Mouse (Mus musculus): ENCODE measurements around the gene Itpr1.

The Itpr1 gene

DNA sequence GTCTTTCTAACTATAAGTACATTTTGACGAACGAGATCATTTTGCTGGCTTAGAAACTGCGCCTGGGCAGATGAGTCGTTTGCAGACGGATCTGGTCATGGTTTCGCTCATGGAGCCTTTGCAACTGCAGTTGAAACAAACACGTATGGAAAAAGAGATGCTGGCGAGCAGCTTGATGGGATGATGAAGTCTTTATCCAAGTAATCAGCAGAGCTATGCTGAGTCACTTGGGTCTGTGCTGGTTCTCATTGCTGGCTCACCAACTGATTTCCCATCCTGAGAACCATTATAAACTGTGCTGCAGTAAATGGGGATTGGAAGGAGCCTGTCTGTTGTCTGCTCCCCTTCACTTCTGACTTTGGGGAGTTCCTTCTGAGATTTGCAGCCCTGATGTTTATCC lies 31.7 kb downstream of the Itpr1 start:
- no peak for DNase-seq (ENCODE audit: low spot score)

DNA sequence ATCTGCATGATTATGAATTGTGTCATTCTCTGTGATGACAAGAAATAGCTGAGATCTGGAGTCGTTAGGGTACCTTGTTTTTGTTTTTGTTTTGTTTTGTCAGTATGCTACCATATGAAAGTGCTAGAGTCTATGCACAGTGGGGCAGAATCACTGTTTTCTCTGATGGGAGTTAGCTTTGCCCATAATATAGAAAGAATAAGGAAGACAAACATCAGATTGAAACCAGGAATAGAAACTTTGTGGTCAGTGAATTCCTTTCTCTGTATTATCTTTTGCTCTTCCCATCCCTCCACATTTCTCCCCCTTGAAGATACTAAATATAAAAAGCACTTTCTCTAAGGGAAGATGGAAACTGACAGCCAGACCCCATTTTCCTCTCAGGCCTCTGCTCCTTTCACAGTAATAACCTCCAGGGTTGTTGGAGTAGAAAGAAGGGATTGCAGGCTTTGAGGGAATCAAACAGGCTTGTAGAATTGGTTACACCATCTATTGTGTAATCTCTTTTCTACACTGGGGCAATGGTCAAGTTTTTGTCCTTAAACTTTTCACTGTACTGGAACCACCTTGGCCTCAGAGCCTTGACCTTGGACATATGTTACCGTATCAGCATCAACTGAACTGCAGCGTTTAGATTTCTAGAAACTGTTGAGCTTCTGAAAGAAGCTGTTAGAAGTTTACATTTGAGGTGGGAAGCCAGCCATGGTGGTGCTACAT lies 33.6 kb downstream of the Itpr1 start:
- DNase-seq (ENCODE audit: low spot score), result no peak

DNA sequence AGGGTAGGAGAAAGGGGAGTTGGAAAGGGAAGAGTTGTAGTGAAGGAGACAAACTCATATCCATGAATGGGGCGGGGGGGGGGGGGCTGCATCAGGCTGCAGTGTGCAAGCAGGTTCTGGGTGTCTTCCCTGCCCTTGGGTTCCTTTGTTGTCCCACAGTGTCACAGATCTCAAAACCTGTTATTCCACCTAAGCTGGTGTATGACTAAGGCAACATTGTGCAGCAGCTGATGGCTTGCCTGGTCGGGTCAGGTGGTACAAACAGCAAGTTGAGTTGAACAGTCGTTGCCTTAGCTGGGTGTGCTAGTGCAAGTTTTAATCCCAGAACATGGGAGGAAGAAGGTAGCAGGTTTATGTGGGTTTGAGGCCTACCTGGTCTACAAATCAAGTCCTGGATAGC lies 34.3 kb downstream of the Itpr1 start:
- no peak for DNase-seq (ENCODE audit: low spot score)

DNA sequence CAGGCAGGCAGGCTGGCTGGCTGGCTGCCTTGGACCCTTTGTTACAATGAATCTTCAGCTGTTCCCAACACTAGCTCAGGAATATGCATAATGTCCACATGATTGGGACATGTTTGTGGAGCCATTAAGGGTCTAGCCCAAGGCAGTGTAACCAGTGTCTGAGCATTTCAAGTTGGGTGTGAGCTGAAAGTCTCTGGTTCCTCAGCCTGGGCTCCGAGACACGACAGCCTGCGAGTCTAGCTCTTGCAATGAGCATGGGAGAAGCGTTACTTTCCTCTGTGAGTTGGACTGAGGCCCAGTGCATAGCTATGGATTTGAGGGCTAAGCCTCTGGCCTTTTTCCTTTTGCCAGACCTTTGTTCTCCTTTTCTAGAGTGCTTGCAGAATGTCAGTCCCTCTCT lies 35.6 kb downstream of the Itpr1 start:
- DNase-seq (ENCODE audit: low spot score), result no peak

DNA sequence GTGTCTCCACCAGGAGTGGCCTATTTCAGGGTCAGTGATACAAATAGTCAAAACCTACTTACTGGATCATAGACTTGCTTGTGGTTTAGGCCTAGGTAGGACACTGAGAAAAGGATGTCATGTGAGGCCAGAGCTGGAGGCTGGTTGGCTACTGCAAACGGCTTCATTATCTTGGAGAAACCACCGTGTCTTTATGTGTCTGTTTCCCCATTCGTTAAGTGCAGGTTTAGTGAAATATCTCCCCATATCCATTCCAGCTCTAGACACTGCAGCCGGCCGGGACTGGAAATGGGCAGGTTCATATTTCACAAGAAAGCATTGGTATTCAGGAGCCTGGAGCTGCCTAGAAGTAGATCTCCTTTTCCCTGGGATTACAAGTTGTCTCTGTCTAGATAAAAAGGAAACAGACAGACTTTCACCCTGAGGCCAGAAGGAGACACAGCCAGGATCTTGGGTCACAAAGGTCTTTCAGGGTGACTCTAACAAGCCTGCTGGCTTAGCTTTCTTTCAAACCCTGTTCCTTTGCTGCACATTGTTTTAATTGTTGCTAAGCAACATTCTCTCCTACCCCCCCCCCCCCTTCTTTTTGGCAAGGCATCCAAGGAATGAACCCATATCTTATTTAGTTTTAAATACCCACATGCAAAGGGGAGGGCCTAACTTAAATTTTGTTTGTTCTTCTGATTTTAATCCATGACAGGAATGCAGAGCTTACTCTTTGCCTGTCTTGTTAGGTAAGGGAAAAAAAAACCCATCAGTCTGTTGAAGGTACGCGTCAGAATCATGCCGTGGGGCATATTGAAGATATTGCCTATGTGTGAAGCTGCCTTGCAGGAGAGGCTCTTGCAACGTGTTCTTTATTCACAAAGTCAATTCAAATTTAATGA lies 36.4 kb downstream of the Itpr1 start:
- DNase-seq (ENCODE audit: low spot score), result peak; percentile 72

DNA sequence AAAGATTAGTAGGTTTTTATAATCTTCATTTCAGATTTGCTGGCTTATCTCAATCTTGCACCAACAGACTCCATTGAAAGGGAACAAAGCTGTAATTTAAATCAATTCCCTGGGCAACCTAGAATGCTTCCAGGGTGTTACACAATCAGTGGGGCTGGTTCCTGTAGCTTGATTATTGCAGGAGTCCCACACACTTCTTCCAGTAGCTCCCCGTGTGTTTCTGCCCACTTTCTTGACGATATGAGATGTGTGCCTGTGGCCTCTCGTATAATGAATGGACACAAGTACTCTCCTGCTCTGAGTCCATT lies 37.0 kb downstream of the Itpr1 start:
- no peak for DNase-seq (ENCODE audit: low spot score)

DNA sequence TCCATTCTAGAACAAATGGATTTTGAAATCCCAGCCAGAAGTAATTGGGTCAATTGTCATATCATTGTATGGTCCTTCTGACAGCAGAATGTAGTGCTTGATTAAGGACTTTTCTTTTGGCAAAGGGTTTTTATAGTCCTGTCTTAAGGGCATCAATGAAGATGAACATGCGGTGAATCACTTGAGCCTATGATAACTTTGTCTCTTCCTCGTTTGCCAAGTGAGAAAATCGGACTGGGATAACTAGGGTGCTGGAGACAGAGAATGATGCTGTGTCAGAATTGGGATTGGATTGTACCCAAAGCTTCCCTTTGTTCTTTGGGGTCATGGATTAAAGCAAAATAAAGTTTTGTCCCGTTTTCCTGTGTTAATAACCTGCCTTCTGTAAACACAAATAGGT lies 37.5 kb downstream of the Itpr1 start:
- no peak for DNase-seq (ENCODE audit: low spot score)

DNA sequence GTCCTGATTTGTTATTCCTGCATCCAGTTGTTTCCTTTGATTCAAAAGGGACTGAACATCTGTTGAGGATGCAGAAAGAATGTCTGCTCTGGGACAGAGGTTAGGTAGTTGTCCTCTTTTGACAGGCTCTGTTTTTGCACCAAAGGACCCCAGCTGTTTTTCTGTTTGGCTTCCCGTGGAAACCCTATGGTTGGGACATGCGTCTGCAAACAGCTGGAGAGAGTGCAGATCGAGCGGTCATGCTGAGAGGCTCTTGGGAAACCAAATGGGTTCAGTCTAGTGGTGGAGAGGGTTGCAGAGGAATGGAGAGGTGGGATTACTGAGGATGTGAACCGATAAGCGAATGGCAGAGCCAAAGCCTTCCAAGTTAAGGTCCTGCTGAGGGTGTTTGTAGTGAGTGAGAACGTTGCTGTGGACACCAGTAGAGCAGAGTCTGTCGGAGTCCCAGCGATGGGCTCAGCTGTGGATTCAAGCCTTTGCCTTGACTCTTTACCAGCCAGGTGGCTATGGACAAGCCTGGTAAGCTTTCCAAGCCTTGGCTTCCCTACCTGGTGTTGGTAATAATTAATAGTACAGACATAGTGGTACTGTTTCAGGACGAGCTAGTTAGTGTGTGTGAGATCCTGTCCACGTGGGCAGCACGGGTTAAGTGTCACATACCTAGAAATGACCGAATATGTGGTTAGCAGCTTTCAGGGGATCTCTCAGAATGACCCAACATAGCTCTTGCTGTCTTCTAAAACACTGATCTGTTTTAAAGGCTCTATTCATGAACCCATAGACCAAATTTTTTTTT lies 39.9 kb downstream of the Itpr1 start:
- no peak for DNase-seq (ENCODE audit: low spot score)

DNA sequence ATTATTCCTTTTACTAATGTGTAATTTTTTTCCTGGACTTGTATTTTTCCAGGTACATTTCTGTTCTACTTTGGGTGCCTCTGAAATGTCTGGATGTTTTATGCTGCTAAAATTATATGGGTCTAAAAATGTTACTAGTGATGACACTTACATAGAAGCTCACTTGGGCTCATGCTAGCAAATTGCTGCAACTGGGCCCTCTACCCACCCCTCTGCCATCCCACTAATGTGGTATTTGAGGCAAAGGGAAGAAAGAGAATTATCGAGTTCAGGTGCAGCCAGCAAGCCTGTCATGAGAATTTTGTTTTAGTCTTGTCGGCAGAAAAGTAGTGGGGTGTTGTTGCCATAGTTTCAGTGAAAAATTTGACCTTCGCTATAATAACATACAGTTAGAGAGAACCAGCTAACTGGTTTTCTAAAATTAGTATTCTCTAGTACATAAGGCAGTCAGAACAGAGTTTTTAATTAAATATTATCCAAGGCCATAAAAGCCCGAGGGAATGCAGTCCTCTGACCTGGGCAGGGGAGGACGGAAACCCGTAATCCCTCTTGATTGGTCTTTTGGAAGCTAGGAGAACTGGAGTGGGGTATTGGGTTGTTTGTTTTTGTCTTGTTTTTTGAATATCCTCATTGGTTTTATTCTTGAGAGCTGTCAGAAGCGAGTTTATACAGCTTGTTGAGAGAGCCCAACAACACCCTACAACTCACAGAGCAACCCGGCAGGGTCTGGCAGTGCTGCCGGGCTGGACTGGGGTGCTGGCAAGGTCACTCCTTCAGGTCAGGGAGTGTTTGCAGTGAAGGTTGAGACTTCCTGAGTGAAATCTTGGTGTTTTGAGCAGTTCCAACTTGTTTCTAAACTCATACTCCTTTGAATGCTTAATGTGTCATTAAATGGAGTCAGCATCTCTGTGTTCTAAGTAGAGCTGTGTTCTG lies 41.5 kb downstream of the Itpr1 start:
- DNase-seq (ENCODE audit: low spot score), result no peak

DNA sequence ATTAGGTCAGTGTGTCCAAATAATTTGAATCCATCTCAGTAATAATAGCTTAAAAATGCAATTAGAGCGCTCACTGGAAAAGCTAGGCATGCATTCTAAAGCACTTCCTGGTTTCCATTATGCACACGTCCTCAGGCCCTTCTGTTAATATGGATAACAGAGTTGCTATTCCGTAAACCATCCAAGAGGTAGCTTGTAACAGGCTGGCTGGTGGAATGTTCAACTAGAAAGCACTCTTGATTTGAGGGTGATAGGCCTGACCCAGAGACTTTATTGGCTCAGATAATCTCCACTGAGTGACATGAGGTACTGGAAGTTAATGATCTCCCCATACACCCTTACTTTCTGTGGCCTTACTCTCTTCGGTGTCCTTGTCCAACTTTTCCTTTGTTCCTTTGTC lies 43.0 kb downstream of the Itpr1 start:
- DNase-seq (ENCODE audit: low spot score), result no peak

DNA sequence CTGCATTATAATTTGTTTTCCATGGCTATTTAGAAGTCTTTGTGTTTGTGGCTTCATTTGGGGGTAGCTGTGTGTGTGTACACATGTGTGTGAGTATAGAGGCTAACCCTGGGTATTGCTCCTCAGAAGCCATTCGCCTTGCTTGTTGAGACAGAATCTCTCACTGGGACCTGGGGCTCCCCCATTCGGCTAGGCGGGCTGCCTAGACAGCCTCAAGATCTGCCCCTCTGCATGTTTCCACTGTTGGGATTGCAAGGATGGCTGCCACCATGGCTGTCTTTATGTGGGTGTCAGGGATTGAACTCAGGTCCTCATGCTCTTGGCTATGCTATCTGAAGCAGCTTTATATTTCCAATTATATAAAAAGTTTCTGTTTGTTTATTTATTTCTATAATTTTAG lies 44.3 kb downstream of the Itpr1 start:
- DNase-seq (ENCODE audit: low spot score), result no peak

DNA sequence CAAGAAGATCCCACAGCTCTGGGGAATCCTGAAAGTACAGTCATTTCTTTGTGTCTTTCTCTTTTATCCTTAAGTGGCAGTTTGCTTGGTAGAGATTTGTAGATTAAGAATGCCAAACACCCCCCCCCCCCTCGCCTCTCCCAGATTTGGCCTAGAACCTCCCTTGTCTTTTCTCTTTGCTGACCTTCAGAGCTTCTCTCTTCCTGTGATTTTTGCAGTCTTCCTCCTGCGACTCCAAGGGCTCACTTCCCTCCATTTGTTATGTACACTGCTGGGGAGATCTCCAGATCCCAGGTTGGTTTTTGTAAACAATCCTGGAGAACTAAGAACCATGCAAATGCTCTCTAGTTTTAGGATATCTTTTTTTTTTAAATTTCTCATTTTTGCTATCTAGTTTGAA lies 45.7 kb downstream of the Itpr1 start:
- DNase-seq (ENCODE audit: low spot score), result no peak

DNA sequence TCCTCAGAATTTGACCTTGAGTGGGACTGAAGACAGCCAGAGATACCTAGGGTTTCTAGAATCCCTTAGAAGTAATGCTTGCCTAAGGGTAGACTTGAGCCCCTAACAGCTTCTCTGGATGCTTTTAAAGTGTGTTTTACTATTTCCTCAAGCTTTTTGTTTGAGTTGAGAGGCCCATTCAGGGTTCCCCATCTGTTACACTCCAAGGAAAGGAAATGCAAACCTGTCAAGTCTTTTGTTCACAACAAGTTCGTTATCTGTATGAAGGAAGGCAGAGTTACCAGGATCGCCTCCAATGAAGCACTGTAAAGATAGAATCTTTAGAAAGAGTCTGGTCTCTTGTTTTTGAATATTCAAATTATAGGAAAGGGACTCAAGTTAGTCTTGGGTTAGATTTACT lies 46.8 kb downstream of the Itpr1 start:
- DNase-seq (ENCODE audit: low spot score), result no peak

DNA sequence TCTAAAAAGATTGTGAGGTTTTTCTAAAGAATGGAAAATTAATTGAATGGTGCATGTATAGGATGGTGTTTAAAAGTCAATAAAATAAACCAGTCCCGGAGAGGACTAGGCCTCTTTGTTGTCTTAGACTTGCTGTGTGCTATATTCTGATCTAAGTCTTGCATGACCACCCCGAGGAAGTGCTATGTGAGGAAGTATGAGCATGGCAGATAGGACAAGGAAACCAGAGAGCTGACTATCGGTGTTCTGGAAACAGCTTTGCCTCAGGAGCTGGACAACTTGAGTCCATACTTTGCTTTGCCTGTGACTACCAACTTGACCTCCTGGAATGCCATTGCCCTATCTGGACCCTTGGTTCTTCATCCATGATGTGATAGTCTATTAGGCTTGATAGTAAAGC lies 48.6 kb downstream of the Itpr1 start:
- no peak for DNase-seq (ENCODE audit: low spot score)

DNA sequence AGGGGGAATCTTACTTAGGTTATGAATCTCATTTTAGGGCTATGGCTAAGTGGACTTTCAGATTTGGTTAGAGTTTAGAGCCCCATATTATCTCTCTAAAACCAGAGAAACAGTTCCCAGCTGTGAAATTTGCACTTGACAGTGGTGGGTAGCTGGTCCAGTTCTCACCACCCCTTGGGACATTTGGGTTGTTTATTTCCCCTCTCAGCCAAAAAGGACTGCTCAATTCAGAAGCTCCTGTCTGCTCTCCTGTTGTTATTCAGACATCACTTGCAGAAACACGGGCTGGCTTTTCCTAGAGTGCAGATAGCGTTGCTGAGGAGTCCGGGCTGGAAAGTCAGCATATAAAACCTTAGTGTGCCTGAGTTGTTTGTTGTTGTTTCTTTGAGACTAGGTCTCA lies 51.3 kb downstream of the Itpr1 start:
- no peak for DNase-seq (ENCODE audit: low spot score)

DNA sequence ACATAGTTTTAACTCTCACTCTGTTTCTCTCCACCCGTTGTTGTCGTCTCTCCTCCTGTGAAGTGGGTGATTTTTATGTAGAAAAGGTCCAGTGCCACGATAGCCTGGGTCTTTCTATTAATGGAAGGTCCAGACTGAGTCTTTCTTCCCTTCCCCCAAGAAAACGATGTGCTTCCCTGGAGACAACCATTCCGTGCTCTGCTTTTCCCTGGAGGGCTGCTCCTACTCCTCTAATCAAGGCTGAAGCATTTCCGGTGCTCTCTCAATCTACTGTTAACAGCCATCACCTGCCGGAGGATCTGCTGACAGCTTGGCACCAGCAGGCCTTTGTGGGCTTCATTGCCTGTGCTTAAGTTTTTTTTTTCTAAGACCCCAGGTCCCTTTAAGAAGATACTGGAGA lies 60.6 kb downstream of the Itpr1 start:
- DNase-seq (ENCODE audit: low spot score), result no peak

DNA sequence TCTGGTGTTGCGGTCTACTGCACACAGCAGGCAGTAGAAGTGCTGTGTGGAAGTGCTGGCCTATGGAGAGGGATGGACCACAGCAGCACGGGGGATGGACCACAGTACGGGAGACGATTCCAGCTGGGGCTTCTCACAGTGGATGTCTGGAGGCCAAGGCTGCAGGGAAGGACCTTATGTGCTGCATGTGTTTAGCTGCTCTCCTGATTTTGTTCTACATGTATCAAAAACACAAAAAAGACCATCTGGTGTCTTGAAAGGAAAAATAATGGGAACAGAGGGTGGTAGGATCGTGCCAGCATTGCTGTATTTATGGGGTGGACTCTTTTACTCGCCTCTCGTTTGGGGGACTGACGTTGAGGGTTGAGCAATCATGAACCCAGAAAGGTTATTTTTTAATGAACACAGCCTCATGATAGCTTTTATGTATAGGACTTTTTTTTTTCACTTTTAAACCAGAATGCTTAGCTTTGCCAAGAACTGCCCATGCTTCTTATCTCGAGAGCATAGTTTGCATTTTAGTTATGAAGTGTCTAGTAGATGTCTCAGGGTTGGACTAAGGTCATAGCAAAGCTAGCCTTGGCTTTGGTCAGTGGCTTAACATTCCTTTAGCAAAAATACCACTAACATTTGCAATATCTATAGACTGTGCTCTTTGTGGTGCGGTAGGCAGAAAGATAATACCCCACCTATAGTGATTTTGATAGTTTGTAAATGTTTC lies 61.6 kb downstream of the Itpr1 start:
- DNase-seq (ENCODE audit: low spot score), result no peak

DNA sequence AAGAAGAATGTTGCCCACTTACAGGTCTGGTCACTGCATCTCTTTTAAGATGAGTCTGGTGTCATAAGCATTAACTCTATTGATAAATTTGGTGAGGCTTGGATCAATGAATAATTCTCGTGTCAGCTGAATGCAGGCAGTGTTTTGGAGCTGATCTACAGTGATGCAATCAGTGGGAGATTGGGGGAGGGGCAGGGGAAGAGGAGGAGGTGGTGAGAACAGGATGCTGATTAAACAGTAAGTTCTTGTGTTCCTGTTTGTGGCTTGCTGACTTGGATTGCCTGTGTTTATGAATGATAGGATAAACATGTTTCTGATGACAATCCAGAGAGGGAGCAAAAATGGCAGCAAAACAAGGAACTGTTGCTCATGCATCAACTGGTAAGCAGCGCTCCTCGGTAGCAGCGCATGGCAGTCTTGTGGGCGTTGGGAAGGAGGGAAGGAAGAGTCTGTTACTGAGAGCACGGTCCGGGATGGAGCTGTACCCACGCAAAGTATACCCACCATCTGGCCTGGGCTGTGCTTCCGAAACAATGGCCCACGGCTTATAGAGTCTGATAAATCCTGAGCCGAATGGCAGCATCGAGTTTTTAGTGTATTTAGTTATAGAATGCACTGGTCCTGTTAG lies 64.1 kb downstream of the Itpr1 start:
- no peak for DNase-seq (ENCODE audit: low spot score)

DNA sequence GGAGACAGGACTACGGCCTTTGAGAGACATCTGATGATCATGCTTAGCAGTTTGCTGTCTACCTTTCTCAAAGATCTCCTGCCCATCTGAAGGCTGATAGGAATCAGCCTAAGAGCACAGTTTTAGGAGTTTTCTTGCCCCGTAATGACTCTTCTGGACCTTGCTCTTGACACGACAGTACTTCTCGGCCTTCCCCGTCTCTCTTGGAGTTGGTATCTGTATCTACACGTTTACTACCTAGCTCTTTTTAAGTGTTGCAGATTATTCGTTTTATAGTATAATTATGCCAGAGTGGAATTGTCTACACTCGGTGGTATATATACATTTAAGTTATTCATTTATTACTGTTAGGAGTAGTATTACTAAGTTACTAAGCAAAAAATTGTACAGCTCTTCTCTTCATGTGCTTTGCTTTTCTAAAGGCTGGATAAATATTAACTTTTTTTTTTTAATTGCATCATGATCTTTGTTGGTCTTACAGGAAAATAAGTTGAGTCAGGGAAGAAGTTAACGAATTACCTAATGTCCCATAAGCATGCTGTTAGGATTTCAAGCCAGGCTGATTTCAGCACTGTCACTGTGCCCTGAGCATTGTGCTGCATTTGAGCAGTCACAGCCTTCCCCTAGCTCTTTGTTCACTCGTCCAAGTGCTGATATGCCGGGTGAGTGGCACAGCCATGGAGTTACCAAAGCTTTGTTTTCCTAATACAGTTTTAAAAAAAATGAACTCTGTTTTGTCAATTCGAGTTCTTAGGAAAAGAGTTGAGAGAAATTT lies 64.9 kb downstream of the Itpr1 start:
- DNase-seq (ENCODE audit: low spot score), result no peak

Data from embryo, embryonic 10 days (tissue).